Mouse (Mus musculus) liver, embryonic 14.5 days (tissue): ENCODE data around the gene 1700023F06Rik.

Source experiments
- CTCF ChIP-seq: IDR thresholded peaks from 2 replicates; pipeline ENCODE4 v1.5.1; 2016; ENCODE audit warnings: antibody characterized with exemption, low read depth, control low read depth
- EP300 ChIP-seq: IDR thresholded peaks from 2 replicates; pipeline ENCODE4 v1.6.1; 2016; ENCODE audit warnings: antibody characterized with exemption, low read depth

- TF ChIP-seq CTCF (no peak), EP300 (no peak)
Measured at GRCm38 (mm10) chr11:103177216-103177615, 31.1 kb downstream of the 1700023F06Rik start.
